Mouse (Mus musculus): ENCODE data around the gene Olfr202. TPM values are rescaled to one million over a fixed set of nuclear protein-coding genes. Genes with fewer than 3 reads are reported as not detected.

Gene Olfr202
- polyA plus RNA-seq, 1 experiment from 2014 or later, result not detected

- Histone ChIP-seq H3K4me2 (replicated peaks; ENCODE audit: low read depth, low read length) (no peak overlapping the region), H3K4me1 (ENCODE audit: insufficient read depth, low read length) (no peaks in the 10 kb centered on the region), H3K9me3 (ENCODE audit: low read length) (0 out of 2 replicates have a peak, but pooled peaks cover 3% of the 10 kb centered on the region), H3K9ac (replicated peaks; ENCODE audit: low read length) (no peak overlapping the region), H3K4me3 (ENCODE audit: low read length) (no peak overlapping the region), H3K36me3 (ENCODE audit: insufficient read depth, low read length) (no peaks in the 10 kb centered on the region), H3K27me3 (ENCODE audit: insufficient read depth, low read length) (no peaks in the 10 kb centered on the region), H3K27ac (ENCODE audit: low read length) (no peak overlapping the region)
- WGBS, result 88% methylated on average over 17 of the region's 17 CpGs
- ATAC-seq (ENCODE audit: low FRiP score, low TSS enrichment), result no peak
These were observed 36.9 kb downstream of the Olfr202 start for GRCm38 (mm10) chr16:59249684-59250083.

Other genes starting within 250 kb of the Olfr202 start
- gene Olfr187, start 247.0 kb downstream of the Olfr202 start, polyA plus RNA-seq (2015; fragmentation: Nextera tagmentation; extraction: Ambion mirVana), result not detected in 2 replicates
- gene Olfr190, start 208.8 kb downstream of the Olfr202 start, polyA plus RNA-seq (2015; fragmentation: Nextera tagmentation; extraction: Ambion mirVana), result not detected in 2 replicates
- gene Olfr191, start 197.0 kb downstream of the Olfr202 start, polyA plus RNA-seq (2015; fragmentation: Nextera tagmentation; extraction: Ambion mirVana), result not detected in 2 replicates
- gene Olfr193, start 174.9 kb downstream of the Olfr202 start, polyA plus RNA-seq (2015; fragmentation: Nextera tagmentation; extraction: Ambion mirVana), result not detected in 2 replicates
- gene Olfr194, start 165.7 kb downstream of the Olfr202 start, polyA plus RNA-seq (2015; fragmentation: Nextera tagmentation; extraction: Ambion mirVana), result not detected in 2 replicates
- gene Olfr195, start 139.7 kb downstream of the Olfr202 start, polyA plus RNA-seq (2015; fragmentation: Nextera tagmentation; extraction: Ambion mirVana), result not detected in 2 replicates
- not detected in 2 replicates for gene Olfr196, start 116.3 kb downstream of the Olfr202 start, polyA plus RNA-seq (2015; fragmentation: Nextera tagmentation; extraction: Ambion mirVana)
- gene Olfr198, start 83.3 kb downstream of the Olfr202 start, polyA plus RNA-seq (2015; fragmentation: Nextera tagmentation; extraction: Ambion mirVana), result not detected in 2 replicates
- not detected in 2 replicates for gene Olfr199, start 67.0 kb downstream of the Olfr202 start, polyA plus RNA-seq (2015; fragmentation: Nextera tagmentation; extraction: Ambion mirVana)
- not detected in 2 replicates for gene Olfr201, start 14.2 kb downstream of the Olfr202 start, polyA plus RNA-seq (2015; fragmentation: Nextera tagmentation; extraction: Ambion mirVana)
- gene Olfr203, start 12.1 kb upstream of the Olfr202 start, polyA plus RNA-seq (2015; fragmentation: Nextera tagmentation; extraction: Ambion mirVana), result not detected in 2 replicates
- not detected in 2 replicates for gene Olfr204, start 31.5 kb upstream of the Olfr202 start, polyA plus RNA-seq (2015; fragmentation: Nextera tagmentation; extraction: Ambion mirVana)
- not detected in 2 replicates for gene Olfr205, start 44.3 kb upstream of the Olfr202 start, polyA plus RNA-seq (2015; fragmentation: Nextera tagmentation; extraction: Ambion mirVana)
- gene Olfr206, start 62.5 kb upstream of the Olfr202 start, polyA plus RNA-seq (2015; fragmentation: Nextera tagmentation; extraction: Ambion mirVana), result not detected in 2 replicates
- gene Olfr209, start 77.2 kb upstream of the Olfr202 start, polyA plus RNA-seq (2015; fragmentation: Nextera tagmentation; extraction: Ambion mirVana), result not detected in 2 replicates
- gene Gabrr3, start 120.5 kb upstream of the Olfr202 start, polyA plus RNA-seq (2015; fragmentation: Nextera tagmentation; extraction: Ambion mirVana), result 0.06 TPM in 1 of 2 replicates, not detected in the other
- gene Riox2, start 185.0 kb upstream of the Olfr202 start, polyA plus RNA-seq (2015; fragmentation: Nextera tagmentation; extraction: Ambion mirVana), result 37.8 and 39.8 TPM in 2 replicates